7 mouse cellular contexts compared by ENCODE assay signal in genomic region chr12:86989890-86990754, GRCm38 (mm10). TPM values are rescaled to one million over a fixed set of nuclear protein-coding genes. Genes with fewer than 3 reads are reported as not detected.
A peak's percentile ranks its signal among the peaks of the same experiment; 100 is the strongest.
DNase-seq lines count a peak whose midpoint lies in the region; ATAC-seq and TF ChIP-seq lines count a peak whose summit lies in the region.

Zdhhc22 (minus strand) TSS chr12:86990430.

- no peak for TF ChIP-seq EP300 in lung, postnatal 0 days (IDR thresholded peaks at IDR 0.05)

- peak; percentile 59 for DNase-seq in lung, postnatal 0 days (ENCODE audit: low spot score)
- DNase-seq in lung, adult 2 months, result no peak
- DNase-seq in cerebellum, adult 11 months, result peak; percentile 51
- peak; percentile 69 for DNase-seq in hindbrain, embryonic 14.5 days (ENCODE audit: low spot score)

- H3K4me3 ChIP-seq in lung, postnatal 0 days (ENCODE audit: low read depth, low read length), result no peak within 1 kb of the TSS; the same call in 1 of the 2 replicates
- H3K4me3 ChIP-seq in lung, adult 2 months (replicated peaks; ENCODE audit: extremely low read depth, low read depth, low read length), result no peak within 1 kb of the TSS
- H3K4me3 ChIP-seq in embryonic facial prominence, embryonic 13.5 days, result peak within 1 kb of the TSS; percentile 32
- H3K4me3 ChIP-seq in hindbrain, embryonic 14.5 days (replicated peaks; ENCODE audit: low read length), result peak within 1 kb of the TSS; percentile 63
- no peak within 1 kb of the TSS for H3K4me3 ChIP-seq in liver, embryonic 12.5 days
- H3K4me3 ChIP-seq in stomach, embryonic 15.5 days (replicated peaks), result peak within 1 kb of the TSS; percentile 22

- no peak for TF ChIP-seq POLR2A in lung, adult 2 months (IDR thresholded peaks at IDR 0.05; ENCODE audit: borderline replicate concordance, extremely low read depth, low read depth, low read length)

- peak within 1 kb of the TSS; percentile 3; the same call in 1 of the 2 replicates for H3K4me2 ChIP-seq in lung, postnatal 0 days (replicated peaks; ENCODE audit: low read depth, low read length)
- peak within 1 kb of the TSS; percentile 55 for H3K4me2 ChIP-seq in embryonic facial prominence, embryonic 13.5 days
- peak within 1 kb of the TSS; percentile 86 for H3K4me2 ChIP-seq in hindbrain, embryonic 14.5 days (replicated peaks)
- H3K4me2 ChIP-seq in liver, embryonic 12.5 days, result peak within 1 kb of the TSS; percentile 40
- peak within 1 kb of the TSS; percentile 50 for H3K4me2 ChIP-seq in stomach, embryonic 15.5 days

- peak; percentile 30 for TF ChIP-seq CTCF in lung, postnatal 0 days (IDR thresholded peaks at IDR 0.05)
- no peak for TF ChIP-seq CTCF in lung, adult 2 months (IDR thresholded peaks at IDR 0.05; ENCODE audit: insufficient read depth, low read length)

- no peaks in the 10 kb centered on the region for H3K36me3 ChIP-seq in lung, postnatal 0 days (ENCODE audit: insufficient read depth, low read length)
- no peaks in the 10 kb centered on the region for H3K36me3 ChIP-seq in embryonic facial prominence, embryonic 13.5 days
- no peaks in the 10 kb centered on the region for H3K36me3 ChIP-seq in hindbrain, embryonic 14.5 days (replicated peaks; ENCODE audit: control insufficient read depth, insufficient read depth)
- H3K36me3 ChIP-seq in liver, embryonic 12.5 days, result no peaks in the 10 kb centered on the region
- H3K36me3 ChIP-seq in stomach, embryonic 15.5 days, result no peaks in the 10 kb centered on the region

- WGBS in lung, postnatal 0 days, result under 1% methylated on average over 31 of the region's 68 CpGs
- WGBS in lung, adult 2 months, result 2% methylated on average over 62 of the region's 68 CpGs
- under 1% methylated on average over 57 of the region's 68 CpGs for WGBS in embryonic facial prominence, embryonic 13.5 days
- WGBS in hindbrain, embryonic 14.5 days, result under 1% methylated on average over 60 of the region's 68 CpGs
- 1% methylated on average over 64 of the region's 68 CpGs for WGBS in liver, embryonic 12.5 days (ENCODE audit: insufficient replicate concordance)
- 1% methylated on average over 62 of the region's 68 CpGs for WGBS in stomach, embryonic 15.5 days

- ATAC-seq in lung, postnatal 0 days, result peak; percentile 70
- ATAC-seq in embryonic facial prominence, embryonic 13.5 days (ENCODE audit: insufficient number of reproducible peaks, insufficient read depth, low FRiP score, low TSS enrichment, low read depth), result peak; percentile 32; the same call in 1 of the 2 replicates
- ATAC-seq in hindbrain, embryonic 14.5 days (ENCODE audit: low FRiP score), result peak; percentile 82
- ATAC-seq in liver, embryonic 12.5 days, result no peak
- peak; percentile 37; the same call in 1 of the 2 replicates for ATAC-seq in stomach, embryonic 15.5 days (ENCODE audit: insufficient read depth, low FRiP score, low read depth)

- no peaks in the 10 kb centered on the region for H3K4me1 ChIP-seq in lung, postnatal 0 days (ENCODE audit: insufficient read depth, low read depth, low read length)
- no peaks in the 10 kb centered on the region for H3K4me1 ChIP-seq in lung, adult 2 months (ENCODE audit: control insufficient read depth, insufficient read depth, low read length)
- peaks cover 12% of the 10 kb centered on the region for H3K4me1 ChIP-seq in embryonic facial prominence, embryonic 13.5 days
- H3K4me1 ChIP-seq in hindbrain, embryonic 14.5 days (replicated peaks; ENCODE audit: control insufficient read depth, insufficient read depth, low read length), result peaks cover 29% of the 10 kb centered on the region
- H3K4me1 ChIP-seq in liver, embryonic 12.5 days, result peaks cover 4% of the 10 kb centered on the region; the same call in 1 of the 2 replicates
- peaks cover 11% of the 10 kb centered on the region for H3K4me1 ChIP-seq in stomach, embryonic 15.5 days

- H3K27me3 ChIP-seq in lung, postnatal 0 days (replicated peaks; ENCODE audit: insufficient read depth, low read length), result peaks cover 35% of the 10 kb centered on the region
- peaks cover 81% of the 10 kb centered on the region for H3K27me3 ChIP-seq in embryonic facial prominence, embryonic 13.5 days
- peaks cover 40% of the 10 kb centered on the region for H3K27me3 ChIP-seq in hindbrain, embryonic 14.5 days (ENCODE audit: control insufficient read depth, insufficient read depth, low read length)
- H3K27me3 ChIP-seq in liver, embryonic 12.5 days (replicated peaks), result peaks cover 88% of the 10 kb centered on the region
- H3K27me3 ChIP-seq in stomach, embryonic 15.5 days (replicated peaks), result peaks cover 65% of the 10 kb centered on the region

- H3K27ac ChIP-seq in lung, postnatal 0 days (ENCODE audit: low read length), result no peak within 1 kb of the TSS
- no peak within 1 kb of the TSS for H3K27ac ChIP-seq in embryonic facial prominence, embryonic 13.5 days
- peak within 1 kb of the TSS; percentile 80 for H3K27ac ChIP-seq in hindbrain, embryonic 14.5 days
- no peak within 1 kb of the TSS for H3K27ac ChIP-seq in liver, embryonic 12.5 days
- H3K27ac ChIP-seq in stomach, embryonic 15.5 days, result no peak within 1 kb of the TSS

- H3K9ac ChIP-seq in lung, postnatal 0 days (replicated peaks; ENCODE audit: low read depth), result no peak within 1 kb of the TSS
- no peak within 1 kb of the TSS for H3K9ac ChIP-seq in embryonic facial prominence, embryonic 13.5 days
- peak within 1 kb of the TSS; percentile 81 for H3K9ac ChIP-seq in hindbrain, embryonic 14.5 days
- no peak within 1 kb of the TSS for H3K9ac ChIP-seq in liver, embryonic 12.5 days
- no peak within 1 kb of the TSS for H3K9ac ChIP-seq in stomach, embryonic 15.5 days

- H3K9me3 ChIP-seq in lung, postnatal 0 days (ENCODE audit: low read length), result no peaks in the 10 kb centered on the region
- no peaks in the 10 kb centered on the region for H3K9me3 ChIP-seq in embryonic facial prominence, embryonic 13.5 days
- H3K9me3 ChIP-seq in hindbrain, embryonic 14.5 days (ENCODE audit: control insufficient read depth, low read length), result no peaks in the 10 kb centered on the region
- no peaks in the 10 kb centered on the region for H3K9me3 ChIP-seq in liver, embryonic 12.5 days (replicated peaks)
- no peaks in the 10 kb centered on the region for H3K9me3 ChIP-seq in stomach, embryonic 15.5 days

RNA-seq across cellular contexts. Expression of gene Zdhhc22, which starts in this region (rescaled TPM):
- 0.04 TPM in 1 of 2 replicates, not detected in the other for polyA plus RNA-seq in lung, postnatal 0 days (2015; fragmentation: Nextera tagmentation; extraction: Ambion mirVana)
- polyA plus RNA-seq in lung, adult 2 months (2012; rRNA removed), result 0.03 TPM in 1 of 2 replicates, not detected in the other
- polyA plus RNA-seq in embryonic facial prominence, embryonic 13.5 days (2015; fragmentation: Nextera tagmentation; extraction: Ambion mirVana), result 0.12 and 0.15 TPM in 2 replicates
- polyA plus RNA-seq in hindbrain, embryonic 14.5 days (2014; fragmentation: Nextera tagmentation; extraction: Ambion mirVana), result 14.9 and 15.6 TPM in 2 replicates
- not detected in 2 replicates for polyA plus RNA-seq in liver, embryonic 12.5 days (2016; fragmentation: Nextera tagmentation; extraction: Ambion mirVana)
- 0.42 and 0.53 TPM in 2 replicates for polyA plus RNA-seq in stomach, embryonic 15.5 days (2015; fragmentation: Nextera tagmentation; extraction: Ambion mirVana)

Comparison
In these comparisons a context has a peak if more than half of its experiments do, and no peak if none do; other contexts are left out.
1. RNA of gene Zdhhc22 (polyA plus RNA-seq): 14.9 to 15.6 TPM in hindbrain, embryonic 14.5 days; 0.42 to 0.53 TPM in stomach, embryonic 15.5 days, 0.12 to 0.15 TPM in embryonic facial prominence, embryonic 13.5 days, 0.04 TPM in lung, postnatal 0 days, 0.03 TPM in lung, adult 2 months and not detected in liver, embryonic 12.5 days; every median in the first group is over 10 times any median in the second.
2. Peak in DNase-seq, ATAC-seq and H3K4me2 ChIP-seq in lung, postnatal 0 days; RNA of the gene not detected or under 1 TPM.
3. Peak in ATAC-seq, H3K4me3 ChIP-seq and H3K4me2 ChIP-seq in embryonic facial prominence, embryonic 13.5 days; RNA of the gene not detected or under 1 TPM.
4. Peak in ATAC-seq, H3K4me3 ChIP-seq and H3K4me2 ChIP-seq in stomach, embryonic 15.5 days; RNA of the gene not detected or under 1 TPM.
5. H3K4me2 ChIP-seq: peak in every context shown above with its lines; median percentile 86 in hindbrain, embryonic 14.5 days; 55 in embryonic facial prominence, embryonic 13.5 days; 50 in stomach, embryonic 15.5 days; 40 in liver, embryonic 12.5 days; 3 in lung, postnatal 0 days.